Comparison of ENCODE assay signal across 8 mouse cellular contexts in genomic region chr11:68719096-68719648, GRCm38 (mm10). TPM values are rescaled to one million over a fixed set of nuclear protein-coding genes. Genes with fewer than 3 reads are reported as not detected.
A peak's percentile ranks its signal among the peaks of the same experiment; 100 is the strongest.
DNase-seq lines count a peak whose midpoint lies in the region; ATAC-seq and TF ChIP-seq lines count a peak whose summit lies in the region.

No protein-coding gene starts in this region.

- H3K9ac ChIP-seq in lung, embryonic 14.5 days, result no peak overlapping the region
- H3K9ac ChIP-seq in heart, postnatal 0 days (replicated peaks; ENCODE audit: low read depth, low read length), result no peak overlapping the region
- H3K9ac ChIP-seq in lung, embryonic 16.5 days (ENCODE audit: low read length), result no peak overlapping the region

- peak; percentile 62 for DNase-seq in lung, embryonic 14.5 days
- no peak for DNase-seq in lung, adult 2 months
- DNase-seq in brain, adult 2 months (ENCODE audit: low read depth, low spot score), result peak; percentile 33
- peak; percentile 67 for DNase-seq in heart, postnatal 0 days (ENCODE audit: low spot score)
- no peak for DNase-seq in layer of hippocampus, adult 18-20 months (ENCODE audit: low spot score in 2 of 2)
- DNase-seq in yolk sac, embryonic 10.5 days (ENCODE audit: low spot score), result no peak

- H3K27ac ChIP-seq in lung, embryonic 14.5 days (ENCODE audit: low read depth), result 0 out of 2 replicates have a peak overlapping the region, but pooled peaks have one; percentile 18
- peak overlapping the region; percentile 61; the same call in 1 of the 2 replicates for H3K27ac ChIP-seq in heart, postnatal 0 days (ENCODE audit: low read depth)
- H3K27ac ChIP-seq in lung, embryonic 16.5 days (ENCODE audit: low read length), result no peak overlapping the region

- H3K4me1 ChIP-seq in lung, embryonic 14.5 days (ENCODE audit: insufficient read depth), result 0 out of 2 replicates have a peak, but pooled peaks cover 3% of the 10 kb centered on the region
- no peaks in the 10 kb centered on the region; the same call in 1 of the 2 replicates for H3K4me1 ChIP-seq in lung, adult 2 months (ENCODE audit: control insufficient read depth, insufficient read depth, low read length)
- H3K4me1 ChIP-seq in heart, postnatal 0 days (ENCODE audit: control insufficient read depth, insufficient read depth), result peaks cover 17% of the 10 kb centered on the region; the same call in 1 of the 2 replicates
- H3K4me1 ChIP-seq in lung, embryonic 16.5 days (replicated peaks; ENCODE audit: control insufficient read depth, insufficient read depth, low read length), result peaks cover 10% of the 10 kb centered on the region

- no peak overlapping the region for H3K4me2 ChIP-seq in lung, embryonic 14.5 days
- H3K4me2 ChIP-seq in heart, postnatal 0 days (ENCODE audit: low read depth, low read length), result no peak overlapping the region
- no peak overlapping the region for H3K4me2 ChIP-seq in lung, embryonic 16.5 days (ENCODE audit: low read depth, low read length)

- H3K27me3 ChIP-seq in lung, embryonic 14.5 days (ENCODE audit: insufficient read depth, low read length), result no peaks in the 10 kb centered on the region
- no peaks in the 10 kb centered on the region for H3K27me3 ChIP-seq in heart, postnatal 0 days (ENCODE audit: control insufficient read depth, insufficient read depth, low read length)
- H3K27me3 ChIP-seq in lung, embryonic 16.5 days (ENCODE audit: control insufficient read depth, insufficient read depth, low read depth, low read length), result no peaks in the 10 kb centered on the region

- 82% methylated on average over 4 of the region's 4 CpGs for WGBS in lung, embryonic 14.5 days
- WGBS in lung, adult 2 months, result 78% methylated on average over 4 of the region's 4 CpGs
- 69% methylated on average over 4 of the region's 4 CpGs for WGBS in heart, postnatal 0 days
- WGBS in lung, embryonic 16.5 days, result 73% methylated on average over 4 of the region's 4 CpGs

- ATAC-seq in lung, embryonic 14.5 days (ENCODE audit: insufficient read depth), result no peak
- ATAC-seq in heart, postnatal 0 days (ENCODE audit: insufficient read depth, low read depth), result peak; percentile 66
- peak; percentile 74 for ATAC-seq in lung, embryonic 16.5 days (ENCODE audit: low read depth)
- ATAC-seq in inflammation-experienced regulatory T-cells, adult 6 months, result no peak

- no peak overlapping the region for H3K4me3 ChIP-seq in lung, embryonic 14.5 days (ENCODE audit: low read depth, low read length)
- H3K4me3 ChIP-seq in lung, adult 2 months (replicated peaks; ENCODE audit: extremely low read depth, low read depth, low read length), result no peak overlapping the region
- no peak overlapping the region for H3K4me3 ChIP-seq in heart, postnatal 0 days (ENCODE audit: low read depth, low read length)
- H3K4me3 ChIP-seq in lung, embryonic 16.5 days (ENCODE audit: low read length), result no peak overlapping the region

- TF ChIP-seq EP300 in heart, postnatal 0 days (IDR thresholded peaks at IDR 0.05; ENCODE audit: low read depth), result no peak

- no peak for TF ChIP-seq CTCF in lung, embryonic 14.5 days (IDR thresholded peaks at IDR 0.05; ENCODE audit: low read depth)
- TF ChIP-seq CTCF in lung, adult 2 months (IDR thresholded peaks at IDR 0.05; ENCODE audit: insufficient read depth, low read length), result no peak
- TF ChIP-seq CTCF in heart, postnatal 0 days (IDR thresholded peaks at IDR 0.05; ENCODE audit: low read depth), result no peak

- no peaks in the 10 kb centered on the region for H3K9me3 ChIP-seq in lung, embryonic 14.5 days (ENCODE audit: low read depth, low read length)
- no peaks in the 10 kb centered on the region for H3K9me3 ChIP-seq in heart, postnatal 0 days (replicated peaks; ENCODE audit: control insufficient read depth, low read length)
- no peaks in the 10 kb centered on the region for H3K9me3 ChIP-seq in lung, embryonic 16.5 days (ENCODE audit: control insufficient read depth, low read length)

- peaks cover 57% of the 10 kb centered on the region for H3K36me3 ChIP-seq in lung, embryonic 14.5 days (ENCODE audit: insufficient read depth)
- H3K36me3 ChIP-seq in heart, postnatal 0 days (replicated peaks; ENCODE audit: control insufficient read depth, insufficient read depth, low read length), result peaks cover 31% of the 10 kb centered on the region
- H3K36me3 ChIP-seq in lung, embryonic 16.5 days (ENCODE audit: control insufficient read depth, insufficient read depth, low read length), result peaks cover 23% of the 10 kb centered on the region

- no peak for TF ChIP-seq POLR2A in lung, adult 2 months (IDR thresholded peaks at IDR 0.05; ENCODE audit: borderline replicate concordance, extremely low read depth, low read depth, low read length)

RNA-seq across cellular contexts. Expression of gene Myh10, which starts 27.8 kb away (rescaled TPM):
- 168 and 179 TPM in 2 replicates for polyA plus RNA-seq in lung, embryonic 14.5 days (2014; fragmentation: Nextera tagmentation; extraction: Ambion mirVana)
- 103 and 123 TPM in 2 replicates for polyA plus RNA-seq in lung, adult 2 months (2012; rRNA removed)
- 82.8 and 150 TPM in 2 replicates for total RNA-seq in heart, postnatal 0 days (2014; rRNA removed; ENCODE audit: low replicate concordance)
- 34.9 and 39.5 TPM in 2 replicates for polyA plus RNA-seq in heart, postnatal 0 days (2015; fragmentation: Nextera tagmentation; extraction: Ambion mirVana)
- polyA plus RNA-seq in lung, embryonic 16.5 days (2015; fragmentation: Nextera tagmentation; extraction: Ambion mirVana), result 119 and 125 TPM in 2 replicates
- 100 to 1,000 TPM; 140 to 146 TPM for total RNA-seq in layer of hippocampus, adult 18-20 months (2021)
- 1 to 10 TPM; 1.4 to 6.1 (median 2.7) TPM for polyA plus RNA-seq in inflammation-experienced regulatory T-cells, adult 6 months (2017; shearing (Covaris generic))

Comparison
In these comparisons a context has a peak if more than half of its experiments do, and no peak if none do; other contexts are left out.
1. ATAC-seq: peak in heart, postnatal 0 days (single experiment) and lung, embryonic 16.5 days (single experiment); none in lung, embryonic 14.5 days (single experiment) and inflammation-experienced regulatory T-cells, adult 6 months (single experiment).
2. DNase-seq: peak in lung, embryonic 14.5 days (single experiment), brain, adult 2 months (single experiment) and heart, postnatal 0 days (single experiment); none in lung, adult 2 months (single experiment), layer of hippocampus, adult 18-20 months (0 of 2) and yolk sac, embryonic 10.5 days (single experiment).